Mouse (Mus musculus) embryonic facial prominence, embryonic 15.5 days (tissue): ENCODE data around the gene Abcd3. TPM values are rescaled to one million over a fixed set of nuclear protein-coding genes. Genes with fewer than 3 reads are reported as not detected.

Source experiments
- ATAC-seq: fragments of 200-750 bp; cut with Nextera tagmentation; 2 replicates; pipeline ENCODE4 v1.8.0; 2017; ENCODE audit warnings: low read depth, moderate TSS enrichment; ENCODE audit not compliant: insufficient number of reproducible peaks, low FRiP score, low TSS enrichment
- H3K27ac ChIP-seq: fragments of 300-500 bp; sonication (generic); replicated peaks from 2 replicates; pipeline ENCODE4 v1.5.1; 2015; ENCODE audit warnings: mild to moderate bottlenecking, inconsistent platforms
- H3K27me3 ChIP-seq: fragments of 300-500 bp; sonication (generic); 2 replicates; pipeline ENCODE4 v1.6.1; 2015; ENCODE audit warnings: inconsistent platforms
- H3K36me3 ChIP-seq: fragments of 300-500 bp; sonication (generic); 2 replicates; pipeline ENCODE4 v1.6.1; 2015; ENCODE audit warnings: mild to moderate bottlenecking, inconsistent platforms
- H3K4me1 ChIP-seq: fragments of 300-500 bp; sonication (generic); 2 replicates; pipeline ENCODE4 v1.6.1; 2015; ENCODE audit warnings: inconsistent platforms
- H3K4me2 ChIP-seq: fragments of 300-500 bp; sonication (generic); replicated peaks from 2 replicates; pipeline ENCODE4 v1.6.1; 2015; ENCODE audit warnings: mild to moderate bottlenecking, inconsistent platforms
- H3K4me3 ChIP-seq: fragments of 300-500 bp; sonication (generic); replicated peaks from 2 replicates; pipeline ENCODE4 v1.5.1; 2015; ENCODE audit warnings: mild to moderate bottlenecking, inconsistent platforms
- H3K9ac ChIP-seq: fragments of 300-500 bp; sonication (generic); 2 replicates; pipeline ENCODE4 v1.6.1; 2015; ENCODE audit warnings: inconsistent platforms
- H3K9me3 ChIP-seq: fragments of 300-500 bp; sonication (generic); replicated peaks from 2 replicates; pipeline ENCODE4 v1.6.1; 2016; ENCODE audit warnings: inconsistent platforms
- WGBS: fragments of 180-500 bp; shearing (Covaris S2); methylation state at CpG from one replicate; pipeline ENCODE4 v1.1.7; 2015; 5-methylcytosine and 5-hydroxymethylcytosine counted together
- polyA plus RNA-seq: library from polyadenylated mRNA; unstranded; fragments of >200 nt; fragmentation: Nextera tagmentation; extraction: Ambion mirVana; gene quantifications from 2 replicates; pipeline ENCODE4 v1.2.1, GENCODE M21; 2015

Gene Abcd3
- polyA plus RNA-seq, 1 experiment from 2014 or later: 62.6 TPM

DNA sequence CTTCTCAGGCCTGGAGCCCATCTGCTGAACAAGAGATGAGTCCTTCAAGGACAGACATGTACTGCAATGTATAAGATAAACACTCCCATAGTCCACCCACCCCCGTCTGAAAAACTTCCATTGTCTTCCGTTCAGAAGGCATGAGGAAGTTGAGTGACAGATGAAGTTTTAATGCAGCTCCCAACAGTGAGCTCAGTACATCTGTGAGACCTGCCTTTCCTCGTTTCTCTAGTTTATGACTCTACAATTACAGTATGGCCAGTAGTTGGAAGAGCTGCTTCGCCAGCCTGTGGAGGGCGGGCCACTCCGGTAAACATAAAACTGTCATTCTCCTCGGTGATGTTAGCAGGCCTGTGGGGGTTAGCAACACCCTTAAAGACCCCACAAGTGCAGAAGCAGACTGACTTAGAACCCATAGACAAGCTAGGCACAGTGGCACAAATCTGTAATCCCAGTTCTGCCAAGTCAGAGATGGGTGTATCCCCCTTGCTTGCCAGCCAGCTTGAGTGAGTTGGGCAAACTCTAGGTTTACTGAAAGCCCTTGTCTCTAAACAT is 27.3 kb upstream of the Abcd3 start:
- Histone ChIP-seq H3K9ac (no peak overlapping the region), H3K27ac (no peak overlapping the region), H3K27me3 (no peaks in the 10 kb centered on the region), H3K4me3 (no peak overlapping the region), H3K36me3 (no peaks in the 10 kb centered on the region), H3K4me1 (no peaks in the 10 kb centered on the region), H3K9me3 (no peaks in the 10 kb centered on the region), H3K4me2 (no peak overlapping the region)
- WGBS: 59% methylated on average over 7 of the region's 7 CpGs
- no peak for ATAC-seq

DNA sequence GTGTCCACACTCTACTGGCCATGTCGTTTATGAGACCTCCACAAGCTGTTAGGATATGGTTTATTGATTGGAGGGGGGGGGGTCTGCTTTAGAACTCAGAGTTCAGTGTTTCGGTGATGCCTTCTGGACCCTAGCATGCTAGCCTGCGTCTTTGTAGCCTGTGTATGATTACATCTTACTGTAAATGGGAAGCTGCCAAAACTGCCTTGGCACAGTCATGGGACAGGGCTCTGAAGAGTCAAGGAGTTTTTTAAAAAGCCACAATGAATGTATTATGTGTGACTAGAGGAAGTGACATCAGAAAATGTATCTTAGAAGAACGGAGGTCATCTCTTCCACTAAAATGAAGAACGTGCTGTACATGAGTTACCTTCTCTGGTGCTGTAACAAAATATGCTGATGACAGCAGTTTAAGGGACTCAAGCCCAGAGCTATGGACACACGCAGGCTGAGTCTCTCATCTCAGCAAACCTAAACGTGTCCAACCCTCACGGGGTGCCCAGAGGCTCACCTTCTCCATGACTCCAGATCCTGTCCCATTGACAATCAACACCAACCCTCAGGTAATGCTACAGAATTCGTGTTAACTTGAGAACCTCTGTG is 26.4 kb upstream of the Abcd3 start:
- no peak for ATAC-seq
- H3K9ac ChIP-seq: no peak overlapping the region
- H3K9me3 ChIP-seq: no peaks in the 10 kb centered on the region
- H3K4me3 ChIP-seq: no peak overlapping the region
- no peaks in the 10 kb centered on the region for H3K27me3 ChIP-seq
- H3K27ac ChIP-seq: no peak overlapping the region
- 66% methylated on average over 9 of the region's 9 CpGs for WGBS
- H3K4me1 ChIP-seq: no peaks in the 10 kb centered on the region
- H3K4me2 ChIP-seq: no peak overlapping the region
- no peaks in the 10 kb centered on the region for H3K36me3 ChIP-seq

DNA sequence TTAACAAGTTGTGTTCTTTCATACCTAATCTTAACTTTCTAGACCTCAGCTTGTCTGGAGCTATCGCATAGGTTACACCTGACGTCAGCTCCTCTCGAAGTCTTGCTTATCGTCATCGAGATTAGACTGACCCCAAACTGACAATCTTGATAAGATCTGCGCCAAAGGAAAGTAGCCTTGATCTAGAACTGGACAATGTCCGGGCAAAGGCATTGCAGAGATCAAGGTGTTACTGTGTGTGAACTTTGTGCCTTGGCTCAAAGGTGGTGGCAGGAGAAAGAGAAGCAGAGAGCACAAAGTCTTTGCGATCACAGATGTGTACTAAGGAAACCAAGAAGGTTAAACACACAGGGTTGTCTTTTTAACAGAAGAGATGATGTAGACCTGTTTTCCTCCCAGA is 25.2 kb upstream of the Abcd3 start:
- H3K9me3 ChIP-seq: no peaks in the 10 kb centered on the region
- no peaks in the 10 kb centered on the region for H3K27me3 ChIP-seq
- no peak overlapping the region for H3K4me2 ChIP-seq
- H3K36me3 ChIP-seq: no peaks in the 10 kb centered on the region
- H3K4me1 ChIP-seq: no peaks in the 10 kb centered on the region
- 87% methylated on average over 8 of the region's 8 CpGs for WGBS
- no peak overlapping the region for H3K9ac ChIP-seq
- no peak overlapping the region for H3K4me3 ChIP-seq
- no peak for ATAC-seq
- H3K27ac ChIP-seq: no peak overlapping the region

DNA sequence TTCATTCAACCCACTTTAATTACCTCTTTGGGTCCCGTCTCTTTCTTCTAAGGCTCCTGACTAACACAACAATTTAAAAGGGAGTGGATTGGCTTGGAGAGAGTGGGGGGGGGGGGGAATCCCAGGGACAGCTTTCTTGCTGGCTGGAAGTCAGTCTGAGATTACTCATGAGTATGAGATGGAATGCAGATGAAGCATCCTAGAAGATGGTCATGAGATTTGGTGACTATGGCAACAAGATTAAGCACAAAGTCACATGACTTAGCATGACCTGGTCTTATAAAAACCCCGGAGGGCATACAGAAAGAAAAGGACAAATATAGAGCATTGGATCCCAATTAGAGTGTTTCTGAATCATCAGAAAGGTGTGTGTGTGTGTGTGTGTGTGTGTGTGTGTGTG is 19.6 kb upstream of the Abcd3 start:
- H3K9me3 ChIP-seq: no peaks in the 10 kb centered on the region
- H3K9ac ChIP-seq: no peak overlapping the region
- no peak overlapping the region for H3K27ac ChIP-seq
- no peak for ATAC-seq
- no peak overlapping the region for H3K4me3 ChIP-seq
- no peak overlapping the region for H3K4me2 ChIP-seq
- no peaks in the 10 kb centered on the region for H3K27me3 ChIP-seq
- H3K4me1 ChIP-seq: no peaks in the 10 kb centered on the region
- no peaks in the 10 kb centered on the region for H3K36me3 ChIP-seq
- 78% methylated on average over 2 of the region's 2 CpGs for WGBS

DNA sequence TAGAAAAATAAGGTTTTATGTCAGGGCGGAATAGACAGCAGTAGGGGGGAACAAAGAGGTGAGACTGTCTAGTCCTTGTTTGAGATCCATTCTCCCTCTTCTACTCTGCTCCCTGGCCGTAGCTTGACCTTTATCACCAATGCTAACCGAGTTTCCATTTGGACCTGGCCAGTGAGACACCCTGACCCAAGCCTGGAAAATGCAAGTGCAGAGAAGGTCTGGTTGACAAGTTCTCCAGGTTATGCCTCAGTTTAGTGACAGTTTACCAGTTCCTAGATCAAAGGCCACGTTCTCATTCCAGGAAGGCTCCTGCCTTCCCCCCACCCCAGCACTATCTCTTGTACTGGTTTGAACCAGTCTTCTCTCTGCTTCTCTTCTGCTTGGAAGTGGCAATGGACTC is 19.1 kb upstream of the Abcd3 start:
- no peaks in the 10 kb centered on the region for H3K4me1 ChIP-seq
- no peak for ATAC-seq
- H3K36me3 ChIP-seq: no peaks in the 10 kb centered on the region
- no peaks in the 10 kb centered on the region for H3K9me3 ChIP-seq
- H3K4me3 ChIP-seq: no peak overlapping the region
- no peak overlapping the region for H3K4me2 ChIP-seq
- 76% methylated on average over 4 of the region's 4 CpGs for WGBS
- H3K27ac ChIP-seq: no peak overlapping the region
- H3K9ac ChIP-seq: no peak overlapping the region
- H3K27me3 ChIP-seq: no peaks in the 10 kb centered on the region

DNA sequence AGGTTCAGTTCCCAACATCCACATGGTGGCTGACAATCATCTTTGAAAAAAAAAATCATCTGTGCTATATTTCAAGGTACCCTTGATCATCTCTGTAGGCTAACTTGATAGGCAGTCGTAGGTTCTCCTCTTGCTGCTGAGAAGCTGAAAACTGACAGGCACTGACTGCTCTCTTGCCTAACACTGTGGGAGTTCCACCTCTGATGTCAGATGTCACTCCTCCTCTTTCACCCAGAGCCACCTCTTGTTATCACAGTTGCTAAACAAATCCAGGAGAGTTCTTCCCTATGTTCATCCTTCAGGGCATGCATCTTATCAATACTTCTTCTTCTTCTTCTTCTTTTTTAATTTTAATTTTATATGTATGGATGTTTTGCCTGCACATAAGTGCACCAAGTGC is 10.0 kb upstream of the Abcd3 start:
- no peak for ATAC-seq
- no peak overlapping the region for H3K4me3 ChIP-seq
- H3K27me3 ChIP-seq: no peaks in the 10 kb centered on the region
- 74% methylated on average over 1 of the region's 1 CpGs for WGBS
- no peak overlapping the region for H3K4me2 ChIP-seq
- H3K9ac ChIP-seq: no peak overlapping the region
- H3K9me3 ChIP-seq: no peaks in the 10 kb centered on the region
- H3K36me3 ChIP-seq: no peaks in the 10 kb centered on the region
- H3K4me1 ChIP-seq: peaks cover 6% of the 10 kb centered on the region; the same call in 1 of the 2 replicates
- no peak overlapping the region for H3K27ac ChIP-seq

DNA sequence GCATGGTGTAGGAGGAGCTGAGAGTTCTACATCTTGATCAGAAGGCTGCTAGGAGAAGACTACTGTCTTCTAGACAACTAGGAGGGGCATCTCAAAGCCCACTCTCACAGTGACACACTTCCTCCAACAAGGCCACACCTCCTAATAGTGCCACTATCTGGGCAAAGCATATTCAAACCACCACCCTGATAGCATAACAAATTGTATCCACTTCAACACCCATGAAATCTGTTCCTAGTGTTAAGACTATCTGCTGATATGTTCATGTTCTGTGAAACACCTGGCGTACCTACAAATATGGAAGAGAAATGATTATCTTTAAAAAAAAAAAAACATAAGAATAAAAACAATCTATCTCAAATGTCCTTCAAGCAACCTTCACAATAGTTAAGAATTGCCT is 9.2 kb upstream of the Abcd3 start:
- H3K4me1 ChIP-seq: peaks cover 8% of the 10 kb centered on the region; the same call in 1 of the 2 replicates
- no peaks in the 10 kb centered on the region for H3K36me3 ChIP-seq
- H3K27me3 ChIP-seq: no peaks in the 10 kb centered on the region
- no peak overlapping the region for H3K4me2 ChIP-seq
- WGBS: 91% methylated on average over 1 of the region's 1 CpGs
- no peak overlapping the region for H3K9ac ChIP-seq
- no peaks in the 10 kb centered on the region for H3K9me3 ChIP-seq
- no peak overlapping the region for H3K27ac ChIP-seq
- no peak overlapping the region for H3K4me3 ChIP-seq
- ATAC-seq: no peak

DNA sequence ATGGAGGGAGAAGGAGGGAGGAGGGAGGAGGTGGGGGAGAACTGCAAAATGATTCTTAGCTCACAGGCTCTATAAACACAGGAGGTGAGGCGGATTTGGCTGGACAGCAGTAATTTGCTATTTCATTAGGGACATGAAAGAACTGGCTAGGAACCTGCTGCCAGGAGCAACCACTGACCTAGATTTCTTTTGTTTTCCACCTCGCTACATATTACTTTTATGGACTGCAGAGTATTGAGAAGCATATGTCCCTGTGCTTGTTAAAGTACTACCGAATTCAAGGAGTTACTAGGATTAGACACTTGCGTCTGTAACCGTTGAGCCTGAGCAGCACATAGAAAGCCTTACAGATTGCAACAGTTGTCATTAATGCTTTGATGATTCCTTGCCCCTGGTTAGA is 7.5 kb upstream of the Abcd3 start:
- ATAC-seq: no peak
- H3K4me3 ChIP-seq: no peak overlapping the region
- 79% methylated on average over 5 of the region's 5 CpGs for WGBS
- H3K4me1 ChIP-seq: peaks cover 8% of the 10 kb centered on the region; the same call in 1 of the 2 replicates
- H3K27me3 ChIP-seq: no peaks in the 10 kb centered on the region
- H3K36me3 ChIP-seq: no peaks in the 10 kb centered on the region
- no peak overlapping the region for H3K9ac ChIP-seq
- no peak overlapping the region for H3K4me2 ChIP-seq
- no peaks in the 10 kb centered on the region for H3K9me3 ChIP-seq
- no peak overlapping the region for H3K27ac ChIP-seq

DNA sequence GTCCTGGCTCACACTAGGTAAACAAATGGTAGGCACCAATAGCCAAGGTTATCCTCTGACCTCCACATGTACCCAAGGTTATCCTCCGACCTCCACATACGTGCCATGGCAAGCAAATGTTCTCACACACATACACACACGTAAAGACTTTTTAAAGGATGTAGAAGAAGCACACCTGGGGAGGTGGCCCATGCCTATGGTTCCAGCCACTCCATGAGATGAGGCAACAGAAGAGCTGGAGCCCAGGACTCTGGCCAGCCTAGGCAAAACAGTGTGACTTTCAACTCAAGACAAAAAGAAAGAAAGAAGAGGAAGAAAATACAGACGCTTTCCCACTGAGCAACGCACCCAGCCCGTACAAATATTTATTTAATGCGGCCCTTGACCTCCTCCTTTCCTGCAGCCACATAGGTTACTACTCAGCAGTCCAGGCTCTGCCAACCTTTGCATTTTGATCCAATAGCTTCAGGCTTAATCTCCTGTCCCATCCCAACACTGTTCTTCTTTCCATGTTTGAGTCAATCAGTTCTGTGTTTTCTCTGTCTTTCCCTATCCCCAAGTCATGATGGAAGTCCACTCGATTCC is 6.5 kb upstream of the Abcd3 start:
- H3K4me2 ChIP-seq: no peak overlapping the region
- no peak overlapping the region for H3K9ac ChIP-seq
- peaks cover 8% of the 10 kb centered on the region; the same call in 1 of the 2 replicates for H3K4me1 ChIP-seq
- ATAC-seq: no peak
- H3K27ac ChIP-seq: no peak overlapping the region
- WGBS: 74% methylated on average over 8 of the region's 8 CpGs
- no peak overlapping the region for H3K4me3 ChIP-seq
- H3K27me3 ChIP-seq: no peaks in the 10 kb centered on the region
- H3K9me3 ChIP-seq: no peaks in the 10 kb centered on the region
- H3K36me3 ChIP-seq: no peaks in the 10 kb centered on the region

DNA sequence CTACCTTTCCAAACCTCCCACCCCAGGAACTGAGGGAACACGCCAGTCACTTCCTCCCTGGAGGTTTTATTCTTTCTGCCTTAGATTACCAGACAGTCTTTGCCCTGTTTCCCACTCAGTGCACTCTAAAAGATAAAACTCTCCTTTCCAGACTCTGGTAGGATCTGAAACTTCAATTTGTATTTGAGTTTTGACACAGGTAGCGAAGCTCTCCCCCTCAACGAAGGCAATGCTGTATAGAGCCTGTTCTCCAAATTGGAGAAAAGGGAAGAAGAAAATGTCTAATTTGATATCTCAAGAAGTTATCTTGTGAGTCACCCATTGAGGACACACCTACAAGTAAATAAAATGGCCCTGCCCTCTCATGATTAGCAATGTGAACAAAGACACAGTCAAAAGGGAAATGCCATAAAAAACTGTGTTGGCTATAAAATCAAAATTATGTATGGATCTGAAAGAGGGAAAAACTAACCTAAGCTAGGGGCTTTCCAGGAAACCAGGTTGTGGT is 4.6 kb upstream of the Abcd3 start:
- H3K27me3 ChIP-seq: no peaks in the 10 kb centered on the region
- H3K4me2 ChIP-seq: no peak overlapping the region
- H3K4me3 ChIP-seq: no peak overlapping the region
- peaks cover 15% of the 10 kb centered on the region for H3K4me1 ChIP-seq
- H3K36me3 ChIP-seq: no peaks in the 10 kb centered on the region
- no peak for ATAC-seq
- H3K27ac ChIP-seq: no peak overlapping the region
- no peak overlapping the region for H3K9ac ChIP-seq
- 80% methylated on average over 3 of the region's 3 CpGs for WGBS
- H3K9me3 ChIP-seq: no peaks in the 10 kb centered on the region

DNA sequence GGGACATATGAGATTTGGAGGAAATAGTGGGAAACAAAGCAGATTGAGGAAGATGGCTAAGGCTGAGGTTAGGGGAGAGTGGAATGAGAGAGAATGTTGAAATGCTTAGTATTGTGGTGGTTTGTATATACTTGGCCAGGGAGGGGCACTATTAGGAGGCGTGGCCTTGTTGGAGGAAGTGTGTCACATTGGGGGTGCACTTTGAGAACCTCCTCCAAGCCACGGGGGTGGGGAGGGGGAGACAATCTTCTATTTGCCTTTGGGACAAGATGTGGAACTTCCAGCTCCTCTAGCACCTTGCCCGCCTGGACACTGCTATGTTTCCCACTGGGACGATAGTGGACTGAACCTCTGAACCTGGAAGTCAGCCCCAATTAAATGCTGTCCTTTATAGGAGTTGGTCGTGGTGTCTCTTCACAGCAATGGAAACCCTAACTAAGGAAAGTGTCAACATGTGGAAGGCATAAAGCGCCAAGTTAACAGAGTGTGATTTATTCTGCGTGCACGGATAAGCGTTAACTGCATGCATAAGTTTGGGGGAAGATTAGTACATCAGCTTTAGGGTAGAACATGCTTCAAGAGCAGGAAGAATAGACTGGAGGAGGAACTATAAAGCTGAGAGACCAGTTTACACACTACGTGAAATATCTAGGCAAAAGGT is 3.8 kb upstream of the Abcd3 start:
- Histone ChIP-seq H3K9me3 (no peaks in the 10 kb centered on the region), H3K4me3 (no peak overlapping the region), H3K36me3 (no peaks in the 10 kb centered on the region), H3K4me1 (peaks cover 16% of the 10 kb centered on the region), H3K4me2 (no peak overlapping the region), H3K27me3 (no peaks in the 10 kb centered on the region), H3K9ac (no peak overlapping the region), H3K27ac (no peak overlapping the region)
- WGBS: 75% methylated on average over 10 of the region's 10 CpGs
- ATAC-seq: no peak
